Mouse (Mus musculus): ENCODE data around the gene Bsn. TPM values are rescaled to one million over a fixed set of nuclear protein-coding genes. Genes with fewer than 3 reads are reported as not detected.

The Bsn gene
- polyA plus RNA-seq (2016; fragmentation: Nextera tagmentation; extraction: Ambion mirVana): 1.3 and 1.4 TPM in 2 replicates

DNA sequence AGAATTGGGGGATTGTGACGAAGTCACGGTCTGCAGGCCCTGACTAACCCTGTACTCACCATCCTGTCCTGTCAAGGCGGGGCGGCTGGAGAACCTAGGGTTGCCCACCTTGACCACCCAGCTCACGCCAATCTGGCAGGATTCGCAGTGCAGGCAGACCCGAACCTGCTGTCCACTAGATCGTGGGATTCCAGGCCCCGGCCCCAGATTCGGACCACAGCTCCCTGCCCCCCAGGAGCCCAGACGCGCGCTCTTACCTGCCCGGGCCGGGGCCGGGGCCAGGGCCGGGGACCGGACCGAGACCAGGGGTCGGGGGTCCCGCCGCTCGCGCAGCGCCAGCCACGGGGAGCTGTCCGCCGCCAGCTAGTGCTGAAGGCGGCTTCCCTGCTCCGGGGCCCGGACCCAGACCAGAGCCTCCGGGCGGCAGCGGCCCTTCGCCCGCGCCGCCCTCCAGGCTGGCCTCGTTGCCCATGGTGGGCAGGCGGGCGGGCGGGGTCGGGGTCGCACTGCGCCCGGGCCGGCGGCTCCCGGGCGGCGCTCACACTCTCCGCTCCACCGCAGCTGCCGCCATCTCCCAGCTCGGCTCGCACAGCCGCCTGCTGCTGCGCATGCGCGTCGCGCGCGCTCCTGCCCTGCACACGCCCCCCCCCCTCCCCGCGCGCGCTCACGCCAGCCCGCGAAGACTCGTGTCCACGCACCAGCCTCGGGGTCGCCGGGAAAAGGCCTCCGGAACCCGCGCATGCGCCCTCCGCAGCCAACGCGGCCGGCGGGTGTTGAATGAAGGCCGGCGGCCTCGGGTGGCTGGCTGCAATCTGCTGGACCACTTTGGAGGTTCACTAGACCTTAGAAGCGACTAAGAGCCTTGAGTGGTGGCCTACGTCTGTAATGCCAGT lies at the start of gene Bsn:
Bsn (minus strand) TSS at position 598 of the 893 bp plus-strand sequence.
- Histone ChIP-seq H3K4me3 (peak within 1 kb of the TSS; percentile 75), H3K36me3 (no peaks in the 10 kb centered on the region), H3K4me1 (peaks cover 11% of the 10 kb centered on the region), H3K27ac (peak within 1 kb of the TSS; percentile 3; the same call in 1 of the 2 replicates), H3K27me3 (ENCODE audit: insufficient read depth, poor library complexity, severe bottlenecking) (peaks cover 57% of the 10 kb centered on the region), H3K9me3 (no peaks in the 10 kb centered on the region)
- 2% methylated on average over 91 of the region's 91 CpGs for WGBS
- no peak for DNase-seq (ENCODE audit: low spot score)

DNA sequence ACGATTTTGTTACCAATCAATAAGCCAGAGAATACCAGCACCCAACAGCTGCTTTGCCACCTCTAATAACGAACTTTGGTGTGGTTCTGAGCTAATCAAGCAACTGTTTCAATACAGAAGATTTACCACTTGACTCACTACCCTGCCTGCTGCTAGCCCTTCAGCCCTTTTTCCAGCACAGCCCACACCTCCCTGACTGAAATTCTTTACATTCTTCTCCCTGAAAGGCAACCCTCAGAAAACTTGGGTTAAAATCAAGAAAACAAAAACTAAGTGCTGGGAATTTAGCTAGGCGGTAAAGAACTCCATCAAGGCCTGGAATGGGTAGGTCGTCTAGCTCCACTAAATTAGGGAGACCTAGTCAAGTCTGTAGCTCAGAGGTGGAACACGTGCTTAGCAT lies 49.8 kb upstream of the Bsn start:
- 0 out of 2 replicates have a peak overlapping the region, but pooled peaks have one; percentile 25 for H3K27ac ChIP-seq
- no peaks in the 10 kb centered on the region for H3K27me3 ChIP-seq (ENCODE audit: insufficient read depth, poor library complexity, severe bottlenecking)
- peaks cover 47% of the 10 kb centered on the region for H3K4me1 ChIP-seq
- no peaks in the 10 kb centered on the region for H3K9me3 ChIP-seq
- no peak overlapping the region for H3K4me3 ChIP-seq
- no peak for DNase-seq (ENCODE audit: low spot score)
- peaks cover 26% of the 10 kb centered on the region; the same call in 1 of the 2 replicates for H3K36me3 ChIP-seq
- 58% methylated on average over 5 of the region's 5 CpGs for WGBS

DNA sequence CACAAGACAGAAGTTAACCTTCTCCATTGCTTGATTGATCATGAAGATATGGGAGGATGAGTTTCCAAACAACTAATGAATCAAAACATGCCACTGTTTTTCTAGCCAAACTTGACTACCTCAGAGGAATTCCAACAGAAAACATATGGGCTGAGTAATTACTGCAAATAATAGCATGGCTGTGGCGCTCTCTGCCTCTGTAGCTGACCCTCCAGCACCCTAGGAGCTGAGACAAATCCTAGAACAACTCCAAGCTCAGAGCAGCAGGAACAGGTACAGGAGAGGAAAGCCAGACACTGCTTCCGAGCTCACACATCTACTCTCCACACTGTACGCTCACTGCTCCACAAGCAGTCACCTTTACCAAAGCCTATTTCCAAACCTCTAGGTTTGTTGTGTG lies 48.6 kb upstream of the Bsn start:
- peaks cover 58% of the 10 kb centered on the region for H3K4me1 ChIP-seq

DNA sequence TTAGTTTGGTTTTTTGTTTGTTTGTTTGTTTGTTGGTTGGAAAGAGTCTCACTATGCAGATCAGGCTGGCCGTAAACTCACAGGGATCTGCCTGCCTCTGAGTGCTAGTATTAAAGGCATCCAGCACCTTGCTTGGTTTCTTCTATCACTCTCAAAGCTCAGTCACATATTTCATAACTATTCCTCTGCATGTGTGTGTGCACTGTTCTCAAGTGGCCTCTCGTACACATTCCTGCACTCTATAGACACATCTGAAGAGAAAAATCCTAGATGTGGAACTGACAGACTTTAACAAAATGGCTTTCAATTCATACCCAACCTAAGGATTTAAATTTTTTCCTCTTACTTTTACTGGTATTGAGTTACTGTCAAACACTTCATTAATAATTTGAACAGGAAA lies 48.2 kb upstream of the Bsn start:
- Histone ChIP-seq H3K27ac (no peak overlapping the region), H3K36me3 (peaks cover 15% of the 10 kb centered on the region; the same call in 1 of the 2 replicates), H3K9me3 (no peaks in the 10 kb centered on the region), H3K4me1 (peaks cover 59% of the 10 kb centered on the region), H3K27me3 (ENCODE audit: insufficient read depth, poor library complexity, severe bottlenecking) (no peaks in the 10 kb centered on the region), H3K4me3 (no peak overlapping the region)
- DNase-seq (ENCODE audit: low spot score): no peak
- WGBS: 82% methylated on average over 2 of the region's 2 CpGs

More for the DNA sequence above, 48.6 kb upstream of the Bsn start:
- Histone ChIP-seq H3K4me3 (no peak overlapping the region), H3K9me3 (no peaks in the 10 kb centered on the region), H3K27me3 (ENCODE audit: insufficient read depth, poor library complexity, severe bottlenecking) (no peaks in the 10 kb centered on the region), H3K27ac (no peak overlapping the region), H3K36me3 (peaks cover 18% of the 10 kb centered on the region; the same call in 1 of the 2 replicates)
- WGBS: 77% methylated on average over 3 of the region's 3 CpGs
- DNase-seq (ENCODE audit: low spot score): no peak

DNA sequence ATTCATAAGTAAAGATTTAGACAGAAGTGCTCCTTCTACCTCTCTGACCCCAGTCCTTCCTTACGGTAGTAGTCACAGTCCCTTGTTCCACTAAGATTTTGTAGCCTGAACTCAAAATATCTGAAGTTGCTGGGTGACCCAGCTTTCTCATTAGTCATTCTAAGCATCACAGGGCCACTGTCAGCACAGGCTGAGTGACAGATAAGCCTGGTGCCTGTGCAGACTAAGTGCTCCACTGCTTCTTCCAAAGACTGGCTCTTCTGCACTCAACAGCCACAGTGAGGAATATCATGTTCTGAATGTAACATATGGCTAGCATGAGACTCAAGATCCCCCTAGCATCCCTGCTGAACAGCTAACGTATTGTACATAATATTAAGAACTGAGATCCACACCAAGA lies 44.5 kb upstream of the Bsn start:
- no peaks in the 10 kb centered on the region for H3K27me3 ChIP-seq (ENCODE audit: insufficient read depth, poor library complexity, severe bottlenecking)
- peaks cover 55% of the 10 kb centered on the region for H3K4me1 ChIP-seq
- no peak overlapping the region for H3K4me3 ChIP-seq
- WGBS: 46% methylated on average over 2 of the region's 2 CpGs
- no peaks in the 10 kb centered on the region for H3K9me3 ChIP-seq
- peak overlapping the region; percentile 30; the same call in 1 of the 2 replicates for H3K27ac ChIP-seq
- DNase-seq (ENCODE audit: low spot score): no peak
- H3K36me3 ChIP-seq: peaks cover 19% of the 10 kb centered on the region; the same call in 1 of the 2 replicates

DNA sequence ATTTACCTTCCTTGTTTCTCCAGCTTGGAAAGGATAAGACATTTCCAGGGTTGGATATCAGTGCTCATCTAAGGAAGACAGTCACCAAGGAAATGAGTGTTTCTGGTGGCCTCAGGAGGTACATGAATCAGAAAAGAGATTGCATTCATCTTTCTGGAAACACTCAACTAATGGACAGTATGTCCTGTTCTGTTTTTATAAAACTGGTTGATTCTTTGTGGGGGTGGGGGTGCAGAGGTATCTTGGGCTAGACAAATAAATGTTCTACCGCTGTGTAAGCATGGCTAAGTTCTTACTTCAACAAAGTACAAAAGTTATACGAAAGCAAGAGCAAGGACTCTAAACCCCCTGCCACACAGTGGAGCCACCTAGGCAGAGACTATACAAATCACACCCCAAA lies 42.7 kb upstream of the Bsn start:
- H3K27ac ChIP-seq: no peak overlapping the region
- H3K9me3 ChIP-seq: no peaks in the 10 kb centered on the region
- 88% methylated on average over 2 of the region's 2 CpGs for WGBS
- no peak for DNase-seq (ENCODE audit: low spot score)
- H3K4me1 ChIP-seq: peaks cover 54% of the 10 kb centered on the region
- no peaks in the 10 kb centered on the region for H3K27me3 ChIP-seq (ENCODE audit: insufficient read depth, poor library complexity, severe bottlenecking)
- peaks cover 24% of the 10 kb centered on the region; the same call in 1 of the 2 replicates for H3K36me3 ChIP-seq
- H3K4me3 ChIP-seq: no peak overlapping the region

- H3K27ac ChIP-seq: peak overlapping the region; percentile 52; the same call in 1 of the 2 replicates
- no peak for DNase-seq (ENCODE audit: low spot score)
- H3K4me1 ChIP-seq: peaks cover 21% of the 10 kb centered on the region
- H3K9me3 ChIP-seq: no peaks in the 10 kb centered on the region
- WGBS: 58% methylated on average over 2 of the region's 2 CpGs
- no peak overlapping the region for H3K4me3 ChIP-seq
- H3K27me3 ChIP-seq (ENCODE audit: insufficient read depth, poor library complexity, severe bottlenecking): no peaks in the 10 kb centered on the region
- peaks cover 21% of the 10 kb centered on the region; the same call in 1 of the 2 replicates for H3K36me3 ChIP-seq
Observed at GRCm38 (mm10) chr9:108227911-108228649, 37.9 kb upstream of the Bsn start.

- H3K27ac ChIP-seq: no peak overlapping the region
- DNase-seq (ENCODE audit: low spot score): no peak
- no peaks in the 10 kb centered on the region for H3K27me3 ChIP-seq (ENCODE audit: insufficient read depth, poor library complexity, severe bottlenecking)
- H3K36me3 ChIP-seq: peaks cover 15% of the 10 kb centered on the region; the same call in 1 of the 2 replicates
- H3K4me3 ChIP-seq: no peak overlapping the region
- H3K9me3 ChIP-seq: no peaks in the 10 kb centered on the region
- H3K4me1 ChIP-seq: peaks cover 33% of the 10 kb centered on the region
- 80% methylated on average over 2 of the region's 2 CpGs for WGBS
Observed at GRCm38 (mm10) chr9:108225166-108225565, 35.0 kb upstream of the Bsn start.

GRCm38 (mm10) chr9:108223633-108224032 lies 33.4 kb upstream of the Bsn start:
- Histone ChIP-seq H3K27ac (no peak overlapping the region), H3K4me1 (peaks cover 22% of the 10 kb centered on the region), H3K9me3 (no peaks in the 10 kb centered on the region), H3K4me3 (no peak overlapping the region), H3K27me3 (ENCODE audit: insufficient read depth, poor library complexity, severe bottlenecking) (no peaks in the 10 kb centered on the region), H3K36me3 (peaks cover 8% of the 10 kb centered on the region; the same call in 1 of the 2 replicates)
- DNase-seq (ENCODE audit: low spot score): no peak
- WGBS: 93% methylated on average over 1 of the region's 1 CpGs

- 85% methylated on average over 3 of the region's 3 CpGs for WGBS
- Histone ChIP-seq H3K9me3 (no peaks in the 10 kb centered on the region), H3K4me3 (no peak overlapping the region), H3K27ac (no peak overlapping the region), H3K36me3 (peaks cover 24% of the 10 kb centered on the region), H3K27me3 (ENCODE audit: insufficient read depth, poor library complexity, severe bottlenecking) (no peaks in the 10 kb centered on the region), H3K4me1 (peaks cover 12% of the 10 kb centered on the region; the same call in 1 of the 2 replicates)
- DNase-seq (ENCODE audit: low spot score): no peak
Observed at GRCm38 (mm10) chr9:108221566-108221965, 31.4 kb upstream of the Bsn start.

GRCm38 (mm10) chr9:108220380-108220774 lies 30.2 kb upstream of the Bsn start:
- WGBS: 95% methylated on average over 1 of the region's 1 CpGs
- H3K27ac ChIP-seq: no peak overlapping the region

DNA sequence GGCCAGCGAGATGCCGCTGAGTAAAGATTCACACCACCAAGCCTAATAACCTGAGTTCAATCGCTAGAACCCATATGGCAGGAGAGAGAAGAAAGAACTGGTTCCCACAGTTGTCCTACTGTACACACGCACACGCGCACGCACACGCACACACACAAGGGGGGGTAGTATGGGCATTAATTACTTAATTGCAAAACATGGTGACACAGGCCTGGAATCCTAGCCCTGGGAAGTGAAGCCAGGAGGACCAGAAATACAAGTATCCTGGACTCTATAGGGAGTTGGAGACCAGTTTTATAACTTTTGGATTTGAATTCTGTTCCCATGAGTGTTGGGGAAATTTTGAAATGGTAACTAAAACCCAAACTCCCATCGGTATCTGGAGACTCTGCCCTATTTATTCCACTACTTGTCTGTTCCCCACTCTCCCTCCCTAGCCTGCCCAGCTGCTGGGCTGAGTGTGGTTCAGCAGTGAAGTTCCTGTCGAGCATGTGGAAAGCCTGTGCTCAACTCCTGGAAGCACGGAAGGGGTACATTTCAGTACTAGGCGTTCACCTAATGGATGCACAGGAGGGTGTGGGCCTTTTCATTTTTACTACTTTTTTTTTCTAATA lies 29.7 kb upstream of the Bsn start:
- no peaks in the 10 kb centered on the region for H3K27me3 ChIP-seq (ENCODE audit: insufficient read depth, poor library complexity, severe bottlenecking)
- H3K9me3 ChIP-seq: no peaks in the 10 kb centered on the region
- H3K4me1 ChIP-seq: peaks cover 12% of the 10 kb centered on the region; the same call in 1 of the 2 replicates
- peaks cover 33% of the 10 kb centered on the region for H3K36me3 ChIP-seq
- no peak for DNase-seq (ENCODE audit: low spot score)
- H3K27ac ChIP-seq: no peak overlapping the region
- 89% methylated on average over 12 of the region's 12 CpGs for WGBS
- no peak overlapping the region for H3K4me3 ChIP-seq

More at GRCm38 (mm10) chr9:108220380-108220774, 30.2 kb upstream of the Bsn start:
- Histone ChIP-seq H3K4me1 (peaks cover 12% of the 10 kb centered on the region; the same call in 1 of the 2 replicates), H3K9me3 (no peaks in the 10 kb centered on the region), H3K4me3 (no peak overlapping the region), H3K36me3 (peaks cover 33% of the 10 kb centered on the region), H3K27me3 (ENCODE audit: insufficient read depth, poor library complexity, severe bottlenecking) (no peaks in the 10 kb centered on the region)
- no peak for DNase-seq (ENCODE audit: low spot score)

All from heart, embryonic 10.5 days (tissue).